Mouse (Mus musculus) hindbrain, embryonic 15.5 days (tissue): ENCODE measurements around the gene Tut7. TPM values are rescaled to one million over a fixed set of nuclear protein-coding genes. Genes with fewer than 3 reads are reported as not detected.
"Not testable (repeated sequence)": the region's sequence is repeated elsewhere in the genome, so short reads cannot be mapped to it uniquely, and the experiment has no call there.

ENCODE experiments used
- ATAC-seq: fragments of 200-750 bp; cut with Nextera tagmentation; 2 replicates; pipeline ENCODE4 v1.8.0; 2017; ENCODE audit warnings: low read depth, moderate number of reproducible peaks, moderate TSS enrichment; ENCODE audit not compliant: low FRiP score
- H3K27ac ChIP-seq: fragments of 300-500 bp; sonication (generic); replicated peaks from 2 replicates; pipeline ENCODE4 v1.5.1; 2015; ENCODE audit warnings: mild to moderate bottlenecking, inconsistent platforms
- H3K27me3 ChIP-seq: fragments of 300-500 bp; sonication (generic); 2 replicates; pipeline ENCODE4 v1.6.1; 2015; ENCODE audit warnings: control low read depth, inconsistent platforms
- H3K36me3 ChIP-seq: fragments of 300-500 bp; sonication (generic); 2 replicates; pipeline ENCODE4 v1.6.1; 2015; ENCODE audit warnings: control low read depth, inconsistent platforms
- H3K4me1 ChIP-seq: fragments of 300-500 bp; sonication (generic); replicated peaks from 2 replicates; pipeline ENCODE4 v1.6.1; 2015; ENCODE audit warnings: control low read depth, inconsistent platforms
- H3K4me2 ChIP-seq: fragments of 300-500 bp; sonication (generic); 2 replicates; pipeline ENCODE4 v1.6.1; 2015; ENCODE audit warnings: moderate library complexity, mild to moderate bottlenecking, inconsistent platforms
- H3K4me3 ChIP-seq: fragments of 300-500 bp; sonication (generic); 2 replicates; pipeline ENCODE4 v1.5.1; 2015; ENCODE audit warnings: mild to moderate bottlenecking, inconsistent platforms
- H3K9ac ChIP-seq: fragments of 300-500 bp; sonication (generic); 2 replicates; pipeline ENCODE4 v1.6.1; 2015; ENCODE audit warnings: inconsistent platforms
- H3K9me3 ChIP-seq: fragments of 300-500 bp; sonication (generic); 2 replicates; pipeline ENCODE4 v1.6.1; 2016; ENCODE audit warnings: control low read depth, inconsistent platforms
- WGBS: fragments of 180-500 bp; shearing (Covaris S2); methylation state at CpG from one replicate; pipeline ENCODE4 v1.1.7; 2015; 5-methylcytosine and 5-hydroxymethylcytosine counted together
- polyA plus RNA-seq: library from polyadenylated mRNA; unstranded; fragments of >200 nt; fragmentation: Nextera tagmentation; extraction: Ambion mirVana; gene quantifications from 2 replicates; pipeline ENCODE4 v1.2.1, GENCODE M21; 2015

The Tut7 gene
- polyA plus RNA-seq, 1 experiment from 2014 or later = 41.5 TPM

DNA sequence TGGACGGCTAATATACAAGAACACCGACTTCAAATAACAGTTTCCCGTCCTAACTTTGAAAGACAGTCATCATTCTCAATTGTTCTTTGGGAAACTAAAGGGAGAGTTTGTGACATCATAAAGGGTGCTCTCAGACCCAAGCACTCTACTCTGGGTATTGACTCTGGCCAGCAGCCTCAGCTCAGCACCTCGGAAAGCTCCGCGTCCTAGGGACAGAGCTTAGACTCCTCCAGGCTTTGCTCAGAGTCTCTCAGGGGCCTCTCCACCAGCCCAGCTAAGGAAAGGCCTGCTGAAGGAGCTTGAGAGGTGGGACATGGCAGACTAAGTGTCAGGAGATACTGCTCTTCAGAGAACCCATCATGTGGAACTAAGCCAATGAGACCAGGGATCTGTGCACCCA, 76.8 kb downstream of the Tut7 start:
- no peak for ATAC-seq
- H3K9ac ChIP-seq = no peak overlapping the region
- H3K27ac ChIP-seq = no peak overlapping the region
- H3K4me1 ChIP-seq = no peaks in the 10 kb centered on the region
- H3K36me3 ChIP-seq = no peaks in the 10 kb centered on the region
- no peak overlapping the region for H3K4me3 ChIP-seq
- H3K4me2 ChIP-seq = no peak overlapping the region
- 73% methylated on average over 6 of the region's 6 CpGs for WGBS
- no peaks in the 10 kb centered on the region for H3K27me3 ChIP-seq
- no peaks in the 10 kb centered on the region for H3K9me3 ChIP-seq

DNA sequence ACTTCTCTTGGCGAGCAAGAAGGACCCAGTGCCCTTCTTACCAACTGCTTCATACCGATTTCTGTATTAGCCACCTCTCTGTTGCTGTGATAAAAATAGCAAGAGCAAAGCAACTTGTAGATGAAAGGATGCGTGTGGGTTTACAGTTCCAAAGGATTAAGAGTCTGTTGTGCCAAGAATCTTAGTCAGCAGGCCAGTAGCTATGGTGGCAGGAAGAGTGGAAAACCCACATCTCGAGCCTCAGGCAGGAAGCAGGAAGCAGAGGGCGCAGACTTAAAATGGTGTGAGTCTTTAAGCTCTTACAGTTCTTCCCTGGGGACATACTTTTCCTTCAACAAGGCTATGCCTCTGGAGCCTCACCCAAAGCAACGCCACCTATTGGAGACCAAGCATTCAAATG, 77.5 kb downstream of the Tut7 start:
- Histone ChIP-seq H3K9ac (no peak overlapping the region), H3K4me1 (no peaks in the 10 kb centered on the region), H3K4me2 (no peak overlapping the region), H3K9me3 (no peaks in the 10 kb centered on the region), H3K4me3 (no peak overlapping the region), H3K27ac (no peak overlapping the region), H3K27me3 (no peaks in the 10 kb centered on the region), H3K36me3 (no peaks in the 10 kb centered on the region)
- 87% methylated on average over 6 of the region's 6 CpGs for WGBS
- no peak for ATAC-seq

DNA sequence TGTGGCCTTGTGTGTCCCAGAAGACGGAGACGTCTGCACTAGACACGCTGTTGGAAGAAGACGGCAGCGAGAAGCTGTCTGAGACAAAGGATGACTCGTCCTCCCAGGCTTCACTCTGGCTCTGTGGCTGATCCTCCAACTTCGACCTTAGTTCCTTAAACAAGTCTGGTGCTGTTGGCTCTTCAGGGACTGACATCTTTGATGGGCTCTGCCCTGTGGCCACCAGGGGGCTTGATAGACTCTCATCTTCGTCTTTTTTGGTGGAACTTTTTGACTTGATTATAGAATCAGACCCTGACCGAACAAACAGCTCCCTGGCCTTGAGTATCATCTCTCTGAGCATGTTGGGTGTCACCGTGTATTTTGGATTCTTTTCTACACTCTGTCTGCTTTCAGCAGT, 81.2 kb downstream of the Tut7 start:
- Histone ChIP-seq H3K27ac (no peak overlapping the region), H3K9ac (no peak overlapping the region), H3K4me3 (no peak overlapping the region), H3K4me2 (no peak overlapping the region), H3K36me3 (no peaks in the 10 kb centered on the region), H3K4me1 (no peaks in the 10 kb centered on the region), H3K9me3 (no peaks in the 10 kb centered on the region), H3K27me3 (no peaks in the 10 kb centered on the region)
- ATAC-seq = no peak
- WGBS = 85% methylated on average over 10 of the region's 10 CpGs

DNA sequence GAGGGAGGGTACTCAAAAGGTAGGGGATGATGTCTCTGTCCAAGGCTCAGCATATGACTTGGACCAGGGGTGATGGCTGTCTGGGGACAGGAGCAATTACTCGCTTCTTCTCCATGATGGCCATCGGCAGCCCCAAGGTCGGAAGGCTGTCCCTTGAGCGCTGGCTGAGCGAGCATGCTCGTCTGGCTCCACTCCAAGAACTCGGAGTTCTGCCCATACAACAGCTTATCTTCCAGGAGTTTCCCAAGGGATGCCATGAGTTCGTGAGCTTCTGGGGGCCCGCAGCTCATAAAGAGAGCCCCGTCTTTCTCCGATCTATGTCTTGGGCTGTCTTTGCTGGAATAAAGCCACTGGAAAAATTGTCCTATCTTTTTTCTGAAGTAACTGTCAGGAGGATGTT, 81.9 kb downstream of the Tut7 start:
- ATAC-seq = no peak
- H3K9ac ChIP-seq = no peak overlapping the region
- H3K9me3 ChIP-seq = no peaks in the 10 kb centered on the region
- no peak overlapping the region for H3K4me3 ChIP-seq
- H3K4me2 ChIP-seq = no peak overlapping the region
- H3K27me3 ChIP-seq = no peaks in the 10 kb centered on the region
- H3K4me1 ChIP-seq = no peaks in the 10 kb centered on the region
- H3K27ac ChIP-seq = no peak overlapping the region
- WGBS = 82% methylated on average over 11 of the region's 11 CpGs
- no peaks in the 10 kb centered on the region for H3K36me3 ChIP-seq

DNA sequence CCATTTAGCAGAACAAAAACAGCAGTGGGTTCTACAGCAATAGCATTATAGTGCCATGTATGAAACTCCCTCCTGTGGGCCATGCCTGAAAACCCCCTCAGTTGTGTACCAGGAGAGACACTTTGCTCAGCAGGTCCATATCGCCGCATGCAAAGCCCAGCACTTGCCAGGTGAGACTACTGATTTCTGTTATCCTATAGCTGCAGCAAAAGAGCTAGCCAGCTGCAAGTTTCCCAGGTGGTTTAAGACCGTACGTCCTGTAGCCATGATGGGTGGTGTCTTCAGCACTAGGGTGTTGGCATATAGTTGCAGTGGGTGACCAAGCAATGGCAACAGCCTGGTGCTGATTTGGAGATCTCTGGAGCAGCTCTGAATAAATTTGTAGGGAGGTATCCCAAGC, 83.5 kb downstream of the Tut7 start:
- no peak overlapping the region for H3K9ac ChIP-seq
- no peaks in the 10 kb centered on the region for H3K9me3 ChIP-seq
- no peak overlapping the region for H3K4me2 ChIP-seq
- no peak overlapping the region for H3K27ac ChIP-seq
- H3K4me1 ChIP-seq = no peaks in the 10 kb centered on the region
- H3K36me3 ChIP-seq = no peaks in the 10 kb centered on the region
- H3K27me3 ChIP-seq = no peaks in the 10 kb centered on the region
- H3K4me3 ChIP-seq = no peak overlapping the region
- WGBS = 92% methylated on average over 4 of the region's 4 CpGs
- no peak for ATAC-seq

DNA sequence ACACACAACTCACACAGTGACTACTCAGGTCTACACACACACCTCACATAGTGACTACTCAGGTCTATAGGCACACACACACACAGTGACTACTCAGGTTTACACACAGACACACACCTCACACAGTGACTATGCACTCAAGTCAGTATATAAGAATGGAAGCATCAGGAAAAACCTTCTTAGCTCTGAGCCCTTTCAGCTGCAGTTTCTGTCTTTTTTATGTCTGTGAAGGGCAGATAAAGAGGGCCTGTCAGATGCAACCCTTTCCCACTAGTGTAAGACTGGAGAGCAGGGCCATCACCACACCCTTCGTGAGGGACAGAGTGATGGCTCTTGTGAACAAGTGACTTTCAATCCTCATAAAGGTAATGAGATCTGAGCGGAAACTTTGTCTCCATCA, 84.5 kb downstream of the Tut7 start:
- no peak for ATAC-seq
- 87% methylated on average over 2 of the region's 2 CpGs for WGBS
- no peak overlapping the region for H3K4me3 ChIP-seq
- H3K4me1 ChIP-seq = no peaks in the 10 kb centered on the region
- H3K4me2 ChIP-seq = no peak overlapping the region
- no peak overlapping the region for H3K27ac ChIP-seq
- H3K9ac ChIP-seq = no peak overlapping the region
- no peaks in the 10 kb centered on the region for H3K27me3 ChIP-seq
- no peaks in the 10 kb centered on the region for H3K36me3 ChIP-seq
- H3K9me3 ChIP-seq = no peaks in the 10 kb centered on the region

DNA sequence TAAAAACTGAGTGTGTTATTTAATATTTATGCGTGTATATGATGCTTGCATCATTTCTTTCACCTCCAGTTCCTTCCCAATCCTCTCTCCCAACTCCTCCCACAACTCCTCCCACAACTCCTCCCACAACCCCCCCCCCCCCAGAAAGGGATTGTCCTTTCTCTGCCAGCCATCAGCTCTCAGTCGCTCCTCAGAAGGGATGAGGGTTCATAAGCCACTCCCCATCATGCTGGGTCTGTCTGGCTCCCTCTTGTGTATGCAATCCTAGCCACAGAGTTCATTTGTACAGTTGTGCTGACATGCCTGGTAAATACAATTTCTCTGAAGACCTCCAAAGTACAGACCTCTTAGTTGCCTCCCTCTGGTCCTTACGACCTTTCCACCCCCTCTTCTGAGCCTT, 87.8 kb downstream of the Tut7 start:
- Histone ChIP-seq H3K9me3 (no peaks in the 10 kb centered on the region), H3K4me2 (no peak overlapping the region), H3K4me3 (no peak overlapping the region), H3K36me3 (no peaks in the 10 kb centered on the region), H3K9ac (no peak overlapping the region), H3K27me3 (no peaks in the 10 kb centered on the region), H3K4me1 (no peaks in the 10 kb centered on the region), H3K27ac (no peak overlapping the region)
- 29% methylated on average over 3 of the region's 3 CpGs for WGBS
- peak; percentile 65; the same call in 1 of the 2 replicates for ATAC-seq

DNA sequence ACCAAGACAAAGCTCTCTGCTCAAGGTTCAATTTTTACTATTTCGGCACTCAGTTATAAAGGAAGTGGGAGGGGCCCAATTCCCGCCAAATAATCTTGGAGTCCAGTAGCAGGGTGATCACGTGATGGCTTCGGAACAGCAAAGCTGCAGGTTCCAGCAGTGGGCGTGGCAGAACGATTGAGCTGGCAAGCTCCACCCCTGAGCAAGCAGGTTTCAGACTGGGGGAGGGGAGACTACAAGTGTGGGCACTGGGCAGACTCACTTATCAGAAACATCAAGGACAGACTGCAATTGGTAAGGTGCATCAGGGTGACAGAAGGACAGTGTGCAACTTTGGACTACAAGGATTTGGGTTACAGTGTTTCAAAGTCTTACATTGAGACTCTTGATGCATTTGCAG, 88.6 kb downstream of the Tut7 start:
- not testable (repeated sequence) for H3K4me3 ChIP-seq, H3K36me3 ChIP-seq, H3K9me3 ChIP-seq, ATAC-seq, H3K27ac ChIP-seq, H3K9ac ChIP-seq, H3K4me2 ChIP-seq, H3K27me3 ChIP-seq, H3K4me1 ChIP-seq
- WGBS = 35% methylated on average over 6 of the region's 6 CpGs

DNA sequence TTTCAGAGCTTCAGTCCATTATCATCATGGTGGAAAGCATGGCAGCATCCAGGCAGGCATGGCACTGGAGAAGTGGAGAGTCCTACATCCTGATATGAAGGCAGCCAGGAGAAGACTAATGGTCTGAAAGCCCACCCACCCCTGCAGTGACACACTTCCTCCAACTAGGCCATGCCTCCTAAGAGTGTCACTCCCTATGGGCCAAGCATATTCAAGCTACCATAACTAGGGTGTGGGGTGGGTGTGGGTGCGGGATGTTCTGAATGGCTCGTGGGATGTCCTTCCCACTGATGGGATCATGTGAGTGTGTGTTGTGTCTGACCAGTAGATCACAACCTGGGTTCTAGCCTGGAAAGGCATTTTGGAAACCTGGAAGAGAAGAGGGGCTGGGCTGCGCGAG, 89.0 kb downstream of the Tut7 start:
- H3K4me3 ChIP-seq = no peak overlapping the region
- no peak overlapping the region for H3K4me2 ChIP-seq
- no peaks in the 10 kb centered on the region for H3K4me1 ChIP-seq
- no peak overlapping the region for H3K9ac ChIP-seq
- WGBS = 76% methylated on average over 4 of the region's 4 CpGs
- no peaks in the 10 kb centered on the region for H3K9me3 ChIP-seq
- no peak for ATAC-seq
- H3K36me3 ChIP-seq = no peaks in the 10 kb centered on the region
- H3K27me3 ChIP-seq = no peaks in the 10 kb centered on the region
- H3K27ac ChIP-seq = no peak overlapping the region

DNA sequence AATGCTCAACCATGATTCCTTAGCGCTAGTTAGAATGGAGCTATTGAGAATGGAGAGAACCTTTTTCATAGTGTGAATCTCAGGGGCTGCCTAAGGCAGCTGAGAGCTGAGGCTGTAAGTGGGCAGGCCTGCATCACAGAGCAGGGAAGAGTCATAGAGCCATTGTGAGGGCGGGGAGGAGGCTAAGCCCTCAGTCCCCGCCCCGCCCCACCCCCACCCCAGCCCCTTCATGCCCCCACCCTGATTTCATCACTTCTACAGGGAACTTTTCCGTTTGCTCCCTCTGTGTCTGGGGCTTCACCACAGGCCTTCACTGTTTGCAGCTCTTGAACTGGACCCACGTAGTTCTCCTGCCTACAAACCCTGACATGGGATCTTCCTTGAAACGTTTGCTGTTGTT, 91.3 kb downstream of the Tut7 start, which contains the start of gene Spata31d1d:
TSS of gene Spata31d1d (minus strand) at position 101 of the 400 bp plus-strand sequence.
- Histone ChIP-seq H3K4me2 (no peak within 1 kb of the TSS), H3K9me3 (no peaks in the 10 kb centered on the region), H3K27me3 (no peaks in the 10 kb centered on the region), H3K9ac (no peak within 1 kb of the TSS), H3K4me1 (0 out of 2 replicates have a peak, but pooled peaks cover under 1% of the 10 kb centered on the region), H3K27ac (no peak within 1 kb of the TSS), H3K36me3 (no peaks in the 10 kb centered on the region), H3K4me3 (no peak within 1 kb of the TSS)
- ATAC-seq = no peak
- WGBS = 59% methylated on average over 4 of the region's 7 CpGs

DNA sequence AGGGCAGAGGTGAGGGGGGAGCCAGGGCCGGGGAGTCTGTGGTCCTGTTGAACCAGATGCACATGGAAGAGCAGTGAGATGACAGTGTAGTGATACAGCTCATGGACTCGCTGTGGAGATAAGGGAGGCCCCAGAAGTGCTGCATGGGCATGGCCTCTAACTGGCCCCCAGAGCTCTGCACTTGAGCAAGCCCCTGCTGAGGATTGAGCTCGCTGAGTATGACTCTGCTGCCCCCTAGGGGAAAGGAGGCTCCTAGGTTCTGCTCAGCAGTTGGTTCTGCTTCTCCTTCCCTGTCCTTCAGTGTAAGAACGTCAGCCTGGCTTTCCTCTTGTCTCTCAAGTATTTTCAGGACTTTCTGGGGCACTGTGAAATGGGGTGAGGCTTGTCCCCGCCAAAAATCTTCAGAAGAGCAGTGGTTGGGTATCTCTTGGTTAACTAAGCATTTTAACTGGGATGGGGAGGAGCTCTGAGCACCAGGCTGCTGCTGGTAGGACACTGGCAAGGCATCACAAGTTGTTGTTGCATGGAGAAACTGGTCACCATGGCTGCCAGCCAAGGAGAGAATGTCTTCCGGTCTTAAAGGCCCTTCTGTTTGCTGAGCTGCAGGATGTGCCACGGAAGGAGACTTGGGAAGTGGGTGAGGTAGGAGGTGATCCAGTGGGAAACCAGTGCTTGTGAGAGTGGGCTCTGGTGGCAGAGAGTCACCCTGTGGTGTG, 94.4 kb downstream of the Tut7 start:
- peak; percentile 85 for ATAC-seq
- peaks cover 7% of the 10 kb centered on the region for H3K4me1 ChIP-seq
- H3K27ac ChIP-seq = no peak overlapping the region
- H3K36me3 ChIP-seq = no peaks in the 10 kb centered on the region
- H3K4me2 ChIP-seq = no peak overlapping the region
- H3K9me3 ChIP-seq = no peaks in the 10 kb centered on the region
- no peak overlapping the region for H3K4me3 ChIP-seq
- WGBS = 30% methylated on average over 7 of the region's 7 CpGs
- no peak overlapping the region for H3K9ac ChIP-seq
- no peaks in the 10 kb centered on the region for H3K27me3 ChIP-seq

DNA sequence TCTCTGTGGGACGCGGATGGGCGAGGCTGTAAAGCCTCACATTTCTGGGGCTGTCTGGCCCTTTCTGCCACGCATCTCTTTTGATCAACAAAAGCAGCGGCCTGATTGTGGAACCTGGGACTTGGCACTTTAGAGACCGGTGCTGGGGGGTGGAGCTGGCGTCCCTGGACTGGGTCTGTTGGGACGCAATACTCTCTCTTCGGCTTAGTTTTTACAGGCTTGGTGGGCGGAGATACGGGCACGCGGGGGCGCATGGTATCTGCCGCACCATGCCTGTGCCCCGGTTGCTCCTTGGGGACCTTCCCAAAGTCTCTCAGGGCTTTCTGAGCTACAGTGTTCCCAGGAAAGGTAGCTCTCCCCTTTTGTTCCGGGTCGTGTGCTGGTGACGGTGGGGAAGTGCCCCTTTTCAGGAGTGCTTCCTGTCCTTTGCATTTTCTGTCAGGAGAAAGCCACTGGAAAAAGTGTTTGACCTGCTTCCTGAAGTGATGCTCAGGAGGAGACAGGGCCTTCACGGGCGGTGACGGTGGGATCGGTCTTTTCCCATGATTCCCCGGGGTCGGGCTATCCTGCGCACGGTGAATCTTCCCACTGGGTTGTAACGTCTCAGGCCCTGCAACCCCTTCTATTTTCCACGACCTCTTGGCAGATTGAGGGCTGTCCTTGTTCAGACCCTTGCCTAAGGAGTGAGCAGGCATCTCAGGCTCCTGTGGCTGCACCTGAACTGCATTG, 96.6 kb downstream of the Tut7 start:
- 42% methylated on average over 29 of the region's 29 CpGs for WGBS
- H3K4me3 ChIP-seq = peak overlapping the region; percentile 11; the same call in 1 of the 2 replicates

More for the DNA sequence above, 96.6 kb downstream of the Tut7 start:
- Histone ChIP-seq H3K27ac (no peak overlapping the region), H3K4me2 (peak overlapping the region; percentile 48), H3K36me3 (no peaks in the 10 kb centered on the region), H3K27me3 (no peaks in the 10 kb centered on the region), H3K4me1 (peaks cover 7% of the 10 kb centered on the region), H3K9me3 (no peaks in the 10 kb centered on the region), H3K9ac (no peak overlapping the region)
- ATAC-seq = no peak
